Mouse (Mus musculus) bone marrow macrophage, adult 2 months (primary cell): ENCODE results near the gene Elmo1.

Experiments used
- CTCF ChIP-seq: IDR thresholded peaks from 2 replicates; pipeline ENCODE4 v1.5.1; 2012; ENCODE audit warnings: low read depth, mild to moderate bottlenecking, low read length, moderate library complexity
- POLR2A ChIP-seq: IDR thresholded peaks from 2 replicates; pipeline ENCODE4 v1.6.1; 2012; ENCODE audit warnings: mild to moderate bottlenecking, low read depth, low read length, borderline replicate concordance

DNA sequence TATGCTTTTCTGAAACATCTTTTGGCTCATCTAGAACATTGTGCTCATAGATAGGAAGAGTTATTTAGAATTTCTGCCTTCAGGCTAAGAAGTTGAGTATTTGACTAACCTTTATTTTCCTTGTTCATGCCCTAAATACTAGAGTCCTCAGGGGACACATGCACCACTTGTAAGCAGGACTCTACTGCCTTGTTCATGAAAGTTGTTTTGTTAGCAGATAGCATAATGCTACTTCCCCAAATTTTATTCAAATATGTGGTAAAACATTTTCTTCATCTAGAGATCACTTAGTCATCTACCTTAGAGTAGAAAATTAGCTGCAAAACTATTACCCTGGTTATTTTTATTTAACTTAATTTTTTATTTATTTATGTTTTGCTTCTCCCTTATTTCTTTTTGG is 18.4 kb upstream of the Elmo1 start:
- TF ChIP-seq CTCF: no peak
- no peak for TF ChIP-seq POLR2A
